Mouse (Mus musculus) lung, adult 2 months (tissue): Measurements from ENCODE around the gene Alg12.

ENCODE experiments used
- CTCF ChIP-seq: fragments of 200-500 bp; IDR thresholded peaks from 2 replicates; pipeline ENCODE4 v1.5.1; 2011; ENCODE audit warnings: mild to moderate bottlenecking, low read length, control low read depth; ENCODE audit not compliant: insufficient read depth
- POLR2A ChIP-seq: fragments of 200-500 bp; IDR thresholded peaks from 2 replicates; pipeline ENCODE4 v1.6.1; 2011; ENCODE audit warnings: low read depth, mild to moderate bottlenecking, control low read depth, low read length, borderline replicate concordance; ENCODE audit errors: extremely low read depth

DNA sequence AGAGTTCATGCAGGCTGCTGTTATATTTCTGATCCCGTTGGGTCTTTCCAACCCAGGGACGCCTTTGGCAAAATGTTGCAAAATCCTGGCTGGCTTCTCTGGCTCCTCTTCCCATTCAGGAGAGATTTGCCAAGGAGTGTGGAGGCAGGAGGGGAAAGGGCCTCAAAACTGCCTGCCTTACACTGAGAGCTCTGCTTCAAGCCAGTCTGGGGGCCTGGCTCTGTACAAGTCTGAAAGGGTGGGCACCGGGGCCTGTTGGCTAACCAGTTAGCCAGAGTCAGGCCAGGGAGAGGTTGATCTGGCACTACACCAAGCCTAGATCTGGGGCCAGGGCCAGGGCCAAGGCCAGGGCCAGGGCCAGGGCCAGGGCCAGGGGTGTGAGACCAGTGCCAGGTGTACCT, 39.0 kb upstream of the Alg12 start:
- TF ChIP-seq CTCF (no peak), POLR2A (no peak)
